Mouse (Mus musculus) right cerebral cortex, adult 2 months (tissue): ENCODE results near the gene Tpst1.

Experiments
- DNase-seq, 2 experiments: peaks; one replicate each; pipeline ENCODE4 v3.0.0; 2021 to 2022; ENCODE audit warnings: low spot score in 2 of 2

Gene Tpst1

DNA sequence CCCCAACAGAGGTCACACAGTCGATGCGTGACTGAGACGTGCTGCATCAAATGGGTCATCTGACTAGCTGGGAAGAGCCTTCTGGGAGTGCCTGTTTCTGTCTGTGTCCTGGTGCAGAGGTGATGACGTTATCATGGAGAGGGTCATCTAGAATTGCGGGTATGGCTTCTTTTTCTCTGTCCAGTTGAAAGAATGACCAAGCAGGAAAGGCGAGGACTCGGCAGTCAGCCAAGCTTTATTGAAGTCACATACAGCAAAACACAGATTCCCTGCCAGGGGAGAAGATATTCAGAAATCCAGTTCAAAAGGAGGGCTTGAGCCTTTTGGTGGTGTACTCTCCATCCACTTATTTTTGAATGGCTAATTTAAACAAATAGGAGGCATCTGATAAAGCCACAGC, 70.0 kb downstream of the Tpst1 start:
- DNase-seq = no peak

DNA sequence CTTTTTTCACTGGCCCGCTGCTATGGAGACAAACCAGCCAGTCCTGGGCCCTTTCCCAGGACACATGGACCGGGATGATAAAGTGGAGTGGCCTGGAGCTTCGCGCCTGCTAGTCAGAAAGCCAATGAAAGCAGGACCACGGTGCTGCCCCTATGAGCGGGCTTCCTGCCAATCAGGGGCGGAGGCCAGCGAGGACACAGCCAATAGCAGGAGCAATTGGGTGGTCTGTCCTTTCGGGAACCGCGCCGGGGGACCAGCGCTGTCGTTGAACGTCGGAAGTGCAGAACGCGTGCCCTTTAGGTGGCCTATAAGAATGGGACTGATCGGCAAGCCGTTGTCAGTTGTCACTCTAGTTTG, 70.8 kb downstream of the Tpst1 start:
- peak in 1 of 2 experiments; percentile 68 for DNase-seq

DNA sequence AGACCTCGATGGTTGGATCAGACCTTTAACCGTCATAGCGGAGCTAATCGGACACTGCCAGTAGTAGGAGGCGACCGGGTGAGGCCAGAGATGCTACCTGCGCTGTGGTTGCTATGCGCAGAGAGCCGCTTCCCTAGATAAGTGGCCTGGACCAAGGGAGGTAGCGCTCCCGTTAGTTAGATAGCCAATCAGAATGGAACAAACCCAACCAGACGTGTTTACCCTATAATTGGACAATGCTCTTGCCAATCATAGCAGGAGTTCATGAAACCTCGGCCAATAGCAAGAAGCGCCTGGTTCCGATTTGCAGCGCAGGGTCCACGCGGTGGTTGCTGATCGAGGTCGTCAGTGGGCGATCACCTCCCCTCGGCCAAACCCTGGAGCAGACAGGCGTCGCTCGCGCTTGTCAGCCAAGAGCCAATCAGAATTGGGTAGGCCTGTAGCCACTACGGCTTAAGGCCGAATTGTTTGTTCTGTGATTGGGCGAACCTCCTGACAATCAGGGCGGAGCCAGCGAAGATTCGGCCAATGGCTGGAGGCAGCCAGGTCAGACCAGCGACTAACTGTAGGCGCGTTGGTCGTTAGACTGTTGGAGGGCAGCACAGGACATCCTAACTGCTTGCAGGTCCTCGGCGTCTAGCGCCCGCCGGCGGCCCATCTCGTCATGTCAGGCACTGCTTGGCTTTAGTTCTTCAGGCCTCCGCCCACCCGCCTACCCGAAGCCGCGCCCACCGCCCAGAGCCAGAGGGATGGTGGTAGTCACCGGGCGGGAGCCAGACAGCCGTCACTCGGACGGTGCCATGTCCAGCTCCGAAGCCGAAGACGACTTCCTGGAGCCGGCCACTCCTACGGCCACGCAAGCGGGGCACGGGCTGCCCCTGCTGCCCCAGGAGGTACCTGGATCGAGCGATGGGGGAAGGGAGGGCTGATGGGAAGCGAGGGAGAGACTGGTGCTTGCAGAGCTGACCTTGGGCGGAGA, 71.5 kb downstream of the Tpst1 start, which contains the start of gene Kctd7:
TSS of gene Kctd7 (plus strand) at position 528 of the 979 bp plus-strand sequence.
- DNase-seq = peak; percentile 98

DNA sequence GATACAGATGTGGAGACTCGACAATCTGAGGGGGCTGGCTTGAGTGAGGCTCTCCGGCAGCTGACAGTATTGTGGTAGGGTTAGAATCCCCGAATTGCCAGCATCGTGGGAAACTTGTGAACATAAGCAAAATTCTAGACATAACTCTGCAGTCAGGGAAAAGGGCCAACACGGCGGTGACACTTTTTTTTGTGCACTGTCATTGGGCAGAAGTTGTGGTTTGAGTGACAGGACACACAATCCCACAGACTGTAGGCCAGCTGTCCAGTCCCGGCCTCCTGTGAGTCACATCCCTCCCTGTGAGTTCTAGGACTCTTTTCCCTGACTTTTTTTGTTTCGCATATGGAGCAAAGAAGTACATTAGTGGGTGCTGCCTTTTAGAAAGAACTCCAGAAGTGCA, 72.8 kb downstream of the Tpst1 start:
- DNase-seq = peak; percentile 29 to 56

DNA sequence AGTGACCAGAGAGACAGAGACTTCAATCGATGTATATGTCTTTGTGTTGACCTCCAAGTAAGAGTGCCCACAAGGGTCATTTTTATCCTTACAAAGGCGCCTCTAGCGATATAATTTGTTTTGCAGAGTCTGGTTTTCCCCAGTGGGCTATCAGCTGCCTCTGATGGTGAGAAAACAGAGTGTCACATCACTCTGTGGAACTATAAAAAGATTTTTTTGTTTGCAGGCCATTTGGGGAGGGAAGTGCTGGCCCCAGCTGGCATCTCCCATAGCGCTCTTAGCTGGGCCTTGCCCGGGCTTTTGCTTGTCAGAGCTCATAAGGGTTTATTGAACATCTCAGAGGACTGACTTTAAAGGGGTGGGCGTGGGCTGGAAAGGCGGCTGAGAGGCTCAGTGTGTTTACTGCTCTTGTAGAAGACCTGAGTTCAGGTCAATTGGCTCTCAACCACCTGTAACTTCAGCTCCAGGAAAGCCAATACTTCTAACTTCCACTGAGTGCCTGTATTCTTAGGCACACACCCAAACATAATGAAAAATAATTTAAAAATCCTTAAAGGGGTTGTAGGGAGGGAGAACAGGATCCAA, 76.7 kb downstream of the Tpst1 start:
- no peak for DNase-seq

DNA sequence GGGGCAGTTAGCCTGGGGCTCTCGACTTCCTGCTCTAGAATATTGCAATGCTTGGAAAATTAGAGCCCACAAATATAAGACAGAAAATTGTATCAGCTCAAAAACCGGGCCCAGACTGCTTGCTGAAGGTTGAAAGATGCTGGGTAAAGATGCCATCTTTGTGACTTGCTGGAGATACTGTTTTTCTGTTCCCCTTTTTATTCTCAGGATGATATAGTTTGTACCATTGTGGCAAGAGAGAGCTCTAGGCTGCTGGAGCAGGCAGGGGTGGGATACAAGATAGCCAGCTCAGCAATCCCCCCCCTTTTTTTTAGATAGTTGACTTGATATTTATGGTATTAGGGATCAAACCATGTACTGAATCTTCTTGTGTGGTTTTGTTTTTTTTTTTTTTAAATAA, 81.2 kb downstream of the Tpst1 start:
- no peak for DNase-seq

DNA sequence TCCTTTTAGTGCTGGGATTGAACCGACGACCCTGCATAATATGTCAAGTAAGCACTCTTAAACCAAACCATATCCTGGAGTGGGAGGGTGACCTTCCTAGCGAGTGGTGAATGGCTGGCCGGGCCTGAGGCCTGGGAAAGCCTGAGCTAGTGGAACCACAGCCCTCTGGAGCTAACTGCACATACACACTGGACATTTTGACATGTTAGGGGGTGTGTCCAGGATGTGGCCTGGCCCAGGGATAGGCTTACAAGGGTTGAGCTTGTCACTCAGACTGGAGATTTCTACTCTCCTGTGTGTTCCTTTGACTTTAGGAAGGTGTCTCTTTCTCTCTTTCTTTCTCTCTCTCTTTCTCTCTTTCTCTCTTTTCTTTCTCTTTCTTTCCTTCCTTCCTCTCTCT, 85.4 kb downstream of the Tpst1 start:
- no peak for DNase-seq

DNA sequence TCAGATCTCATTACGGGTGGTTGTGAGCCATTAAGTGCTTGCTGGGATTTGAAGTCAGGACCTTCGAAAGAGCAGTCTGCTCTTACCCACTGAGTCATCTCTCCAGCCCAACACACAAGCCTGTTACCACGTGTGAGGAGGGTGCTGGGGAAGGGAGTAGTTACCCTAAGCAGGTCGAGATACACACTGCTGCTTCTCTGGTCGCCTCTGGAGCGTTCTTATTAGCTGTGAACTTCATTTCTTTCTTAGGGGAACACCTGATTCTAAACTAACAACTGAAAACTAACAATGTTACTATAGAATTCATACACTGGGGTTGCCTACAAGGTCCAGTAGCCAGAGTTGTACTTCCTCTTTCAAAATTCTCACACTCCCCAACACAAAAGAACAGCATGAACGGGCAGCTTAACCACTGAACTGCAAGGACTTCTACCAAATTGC, 86.7 kb downstream of the Tpst1 start:
- DNase-seq = no peak

DNA sequence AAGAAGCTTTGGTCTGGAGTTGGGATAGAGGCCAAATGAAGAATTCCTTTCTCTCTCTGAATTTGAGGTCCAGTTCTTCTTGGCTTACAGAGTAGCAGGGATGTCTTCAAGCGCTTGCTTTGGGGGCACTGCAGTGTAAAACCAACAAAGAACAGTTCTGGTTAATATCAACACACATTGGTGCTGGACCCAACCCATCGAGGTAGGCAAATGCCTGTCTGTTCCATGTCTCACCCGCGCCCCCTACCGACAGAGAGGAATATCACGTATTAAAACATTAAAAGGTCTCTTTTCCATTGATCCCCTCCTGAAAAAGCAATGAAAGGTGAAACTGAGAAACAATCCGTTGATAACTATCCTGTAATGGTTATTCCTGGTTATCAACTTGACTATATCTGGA, 90.5 kb downstream of the Tpst1 start:
- peak; percentile 83 to 86 for DNase-seq

DNA sequence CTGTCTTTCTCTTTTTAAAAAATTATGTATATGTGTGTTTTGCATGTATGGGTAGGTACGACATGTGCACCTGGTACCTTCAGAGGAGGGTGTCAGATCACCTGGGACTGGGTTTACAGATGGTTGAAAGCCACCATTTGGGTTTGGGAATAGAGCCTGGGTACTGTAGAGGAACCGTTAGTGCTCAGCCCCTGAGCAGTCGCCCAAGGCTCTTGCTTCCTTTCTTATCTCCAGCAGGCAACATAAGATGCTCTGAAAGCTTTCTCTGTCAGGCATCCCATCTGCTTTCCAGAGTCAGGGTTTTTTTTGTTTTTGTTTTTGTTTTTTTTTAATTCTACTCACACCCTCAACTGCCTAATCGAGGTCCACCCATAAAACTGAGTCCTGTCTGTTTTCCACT, 92.1 kb downstream of the Tpst1 start:
- no peak for DNase-seq

DNA sequence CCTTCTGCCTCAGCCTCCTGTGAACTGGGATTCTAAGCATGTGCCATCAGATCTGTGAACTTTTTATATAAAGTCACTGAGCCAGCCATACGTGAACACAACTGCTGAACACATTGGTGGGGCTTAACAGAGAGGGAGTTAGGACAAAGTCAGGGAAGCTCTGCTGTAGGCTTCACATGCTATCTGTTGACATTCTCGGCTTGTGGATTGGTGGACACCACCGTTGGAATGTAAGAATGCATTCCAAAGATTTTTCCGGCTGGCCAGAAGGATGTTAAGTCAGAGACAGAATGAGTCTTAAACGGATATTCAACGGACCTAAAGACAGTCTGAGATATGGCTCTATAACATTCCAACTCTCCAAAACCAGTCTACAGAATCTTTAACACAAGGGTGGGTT, 96.0 kb downstream of the Tpst1 start:
- no peak for DNase-seq

DNA sequence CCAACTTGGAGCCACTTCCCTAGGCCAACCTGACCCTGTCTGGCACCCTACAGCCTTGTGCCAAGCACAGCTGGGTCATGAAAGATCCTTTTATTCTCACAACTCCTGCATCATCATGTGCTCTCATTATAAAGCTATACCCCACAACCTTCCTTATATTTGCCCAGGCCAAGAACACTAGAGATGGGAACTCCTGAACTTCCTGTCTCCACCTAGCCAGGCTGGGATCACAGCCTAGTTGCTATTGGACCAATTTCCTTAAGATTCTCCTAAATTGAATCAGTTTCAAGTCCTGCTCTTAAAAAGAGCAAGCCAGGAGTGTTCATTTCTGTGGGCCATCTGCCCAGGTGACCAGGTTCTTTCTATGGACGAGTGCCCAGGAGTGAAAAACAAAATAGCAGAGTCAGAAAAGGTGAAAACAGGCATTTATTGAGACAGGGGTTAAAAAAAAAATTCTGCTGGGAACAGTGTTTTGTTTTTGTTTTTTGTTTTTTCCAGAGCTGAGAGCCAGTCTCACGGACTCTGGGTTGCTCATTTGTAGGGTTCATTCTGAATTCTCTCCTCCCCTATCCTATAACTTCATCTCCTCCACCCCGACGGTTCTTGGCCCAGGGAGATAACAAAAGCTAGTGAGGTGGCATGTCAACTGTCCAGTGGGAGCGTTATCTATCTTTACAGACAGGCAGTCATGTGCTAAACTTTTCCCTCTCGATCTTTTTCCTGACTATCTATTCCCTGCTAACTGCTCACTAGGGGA, 97.7 kb downstream of the Tpst1 start:
- DNase-seq = no peak

DNA sequence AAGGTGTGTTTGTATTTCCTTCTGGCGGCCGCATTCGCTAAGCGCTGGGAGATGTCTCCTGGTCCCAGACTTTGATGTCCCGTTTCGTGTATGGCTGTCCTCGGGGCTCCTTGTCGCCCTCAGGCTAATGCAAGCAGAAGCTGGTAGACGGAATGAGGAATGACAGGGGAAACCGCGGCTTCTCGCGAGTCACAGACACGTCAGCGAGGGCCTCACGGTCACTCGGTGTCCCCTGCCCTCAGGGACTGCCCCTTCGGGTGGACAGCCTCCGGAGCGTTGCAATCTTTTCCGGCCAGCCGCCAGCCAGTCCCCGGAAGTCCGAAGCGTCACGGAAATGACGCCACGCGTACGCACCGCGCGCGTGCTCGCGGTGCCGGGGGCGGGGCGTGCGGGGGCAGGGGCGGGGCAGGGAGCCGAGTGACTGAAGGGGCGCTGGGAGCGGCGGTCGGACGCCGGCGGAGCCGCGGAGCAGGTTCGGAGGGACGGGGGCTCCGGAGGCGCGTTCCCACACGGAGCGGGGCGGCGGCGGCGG, 98.4 kb downstream of the Tpst1 start, which contains the start of gene Rabgef1:
TSS of gene Rabgef1 (plus strand) at position 376 of the 532 bp plus-strand sequence.
- peak; percentile 92 for DNase-seq

DNA sequence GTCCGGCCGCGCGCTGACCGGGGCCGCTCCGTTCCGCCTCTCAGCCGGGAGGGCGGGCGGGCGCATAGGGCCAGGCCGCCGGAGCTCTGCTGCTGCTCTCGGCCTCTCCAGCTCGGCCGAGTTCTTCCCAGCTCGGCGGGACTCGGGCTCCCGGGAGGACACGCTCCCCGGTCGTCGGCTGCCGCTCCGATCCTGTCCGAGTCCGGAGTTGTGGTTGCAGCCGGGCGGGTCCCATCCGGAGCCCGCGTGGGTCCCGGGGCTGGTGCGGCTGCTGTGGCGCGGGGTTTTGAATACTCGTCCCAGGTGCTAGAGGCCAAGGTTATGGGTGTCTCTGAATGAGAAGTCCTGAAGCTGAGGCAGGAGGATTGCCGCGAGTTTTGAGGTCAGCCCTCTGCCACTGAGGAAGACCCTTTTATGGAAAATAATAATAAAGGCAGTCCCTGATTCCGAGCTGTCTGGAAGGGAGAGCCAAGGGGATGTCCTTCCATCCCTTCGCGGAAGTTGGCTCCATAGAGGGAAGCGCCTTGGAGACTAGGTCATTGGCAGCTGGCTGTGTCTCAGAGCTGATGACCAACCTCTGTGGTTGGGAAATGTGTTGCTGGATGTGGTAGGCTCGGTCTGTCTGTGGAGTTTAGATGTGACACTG, 99.0 kb downstream of the Tpst1 start:
- DNase-seq = peak; percentile 25 to 33

DNA sequence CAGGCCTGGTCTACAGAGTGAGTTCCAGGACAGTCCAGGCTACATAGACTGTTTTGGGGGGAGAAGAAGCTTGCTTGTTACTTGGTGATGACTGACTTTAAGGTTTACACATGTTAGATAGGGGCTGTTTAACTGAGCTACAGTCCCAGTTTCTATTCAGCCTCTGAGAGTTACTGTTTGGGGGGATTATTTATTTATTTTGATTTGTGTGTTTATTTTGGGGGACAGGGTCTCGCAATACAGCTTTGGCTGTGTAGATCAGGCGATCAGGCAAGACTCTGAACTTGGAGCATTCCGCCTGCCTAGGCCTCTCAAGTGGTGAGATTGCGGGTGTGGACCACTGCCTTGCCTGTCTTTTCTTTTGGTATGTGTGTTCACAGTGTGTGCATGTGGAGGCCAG, 99.9 kb downstream of the Tpst1 start:
- DNase-seq = no peak

DNA sequence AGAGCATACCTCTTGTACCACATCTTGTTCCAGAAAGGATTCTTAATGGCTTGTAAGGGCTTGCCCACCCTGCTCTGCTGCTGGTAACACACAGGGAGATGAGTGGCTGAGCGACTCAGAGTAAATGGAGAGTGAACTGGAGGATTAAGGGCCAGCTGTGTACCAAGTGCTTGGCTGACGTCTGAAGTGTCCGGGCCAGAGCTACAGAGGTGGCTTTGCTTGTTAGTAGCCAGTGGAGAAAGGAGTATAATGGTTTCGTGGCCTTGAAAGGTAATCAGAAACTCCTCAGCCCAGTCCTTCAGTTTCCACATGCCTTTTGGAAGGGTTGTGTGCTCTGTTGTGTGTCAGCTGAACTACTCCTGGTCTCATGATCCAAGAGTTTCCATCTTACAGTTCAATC, 104.7 kb downstream of the Tpst1 start:
- no peak for DNase-seq

DNA sequence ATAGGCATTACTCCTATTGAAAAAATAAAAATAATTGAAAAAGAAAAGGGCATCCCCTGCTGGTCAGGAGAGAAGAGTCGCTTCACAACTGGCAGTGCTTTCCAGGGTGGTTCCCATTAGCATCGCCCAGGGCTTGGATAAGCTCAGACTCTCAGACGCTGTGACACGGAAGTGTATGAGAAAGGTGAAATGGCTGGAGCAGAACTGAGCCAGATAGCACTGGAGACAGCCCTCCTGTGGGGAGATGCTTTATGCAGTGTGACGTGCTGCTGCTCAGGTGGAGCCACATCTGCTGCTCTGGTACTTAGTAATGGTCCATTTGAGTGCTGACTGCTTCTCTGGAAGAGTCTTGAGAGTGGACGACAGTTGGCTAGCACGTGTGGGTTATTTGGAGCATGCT, 107.2 kb downstream of the Tpst1 start:
- no peak for DNase-seq

DNA sequence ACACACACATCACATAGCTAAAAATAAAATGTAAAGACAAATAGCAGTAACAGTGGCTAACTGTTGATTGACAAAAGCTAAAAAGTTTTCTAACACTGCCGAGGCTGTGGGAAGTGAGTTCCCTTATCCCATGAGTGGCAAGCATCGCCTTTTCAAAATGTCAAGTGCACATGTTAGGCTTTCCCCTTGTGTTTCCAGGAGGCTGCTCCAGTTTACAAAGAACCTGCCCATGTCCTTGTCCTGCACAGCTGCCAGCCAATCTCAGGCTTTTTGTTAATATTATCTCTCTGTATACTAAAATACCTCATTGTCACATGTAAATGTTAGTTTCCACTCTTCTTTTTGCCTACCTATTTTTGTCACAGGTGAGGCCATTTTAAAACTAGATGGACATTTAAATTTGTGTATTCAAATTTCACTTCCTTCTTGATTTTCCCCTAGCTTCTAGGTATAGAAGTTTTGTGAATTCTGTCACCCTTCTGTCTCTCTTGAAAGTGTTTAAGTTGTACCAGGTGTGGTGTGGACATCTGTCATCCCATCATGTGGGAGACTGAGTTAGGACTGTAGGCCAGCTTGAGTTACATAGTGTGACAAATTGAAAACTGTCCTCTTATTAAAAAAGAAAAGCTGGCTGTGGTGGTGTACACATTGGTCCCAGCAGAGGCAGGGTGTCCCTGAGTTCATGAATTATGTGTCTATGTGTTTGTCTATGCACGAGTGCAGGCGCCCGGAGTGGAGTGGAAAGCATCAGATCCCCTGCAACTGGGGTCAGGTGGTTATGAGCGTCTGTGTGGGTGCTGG, 108.8 kb downstream of the Tpst1 start:
- DNase-seq = no peak

DNA sequence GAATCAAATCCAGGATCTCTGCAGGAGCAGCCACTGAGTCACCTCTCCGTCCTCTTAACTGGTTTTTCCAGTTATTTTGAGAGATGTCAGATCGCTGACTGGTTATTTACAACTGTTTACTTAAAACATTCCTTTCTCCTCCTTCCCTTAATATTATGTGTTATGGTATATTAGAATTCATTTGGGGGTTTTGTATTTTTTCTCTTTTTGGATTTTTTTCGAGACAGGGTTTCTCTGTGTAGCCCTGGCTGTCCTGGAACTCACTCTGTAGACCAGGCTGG, 109.4 kb downstream of the Tpst1 start:
- no peak for DNase-seq

DNA sequence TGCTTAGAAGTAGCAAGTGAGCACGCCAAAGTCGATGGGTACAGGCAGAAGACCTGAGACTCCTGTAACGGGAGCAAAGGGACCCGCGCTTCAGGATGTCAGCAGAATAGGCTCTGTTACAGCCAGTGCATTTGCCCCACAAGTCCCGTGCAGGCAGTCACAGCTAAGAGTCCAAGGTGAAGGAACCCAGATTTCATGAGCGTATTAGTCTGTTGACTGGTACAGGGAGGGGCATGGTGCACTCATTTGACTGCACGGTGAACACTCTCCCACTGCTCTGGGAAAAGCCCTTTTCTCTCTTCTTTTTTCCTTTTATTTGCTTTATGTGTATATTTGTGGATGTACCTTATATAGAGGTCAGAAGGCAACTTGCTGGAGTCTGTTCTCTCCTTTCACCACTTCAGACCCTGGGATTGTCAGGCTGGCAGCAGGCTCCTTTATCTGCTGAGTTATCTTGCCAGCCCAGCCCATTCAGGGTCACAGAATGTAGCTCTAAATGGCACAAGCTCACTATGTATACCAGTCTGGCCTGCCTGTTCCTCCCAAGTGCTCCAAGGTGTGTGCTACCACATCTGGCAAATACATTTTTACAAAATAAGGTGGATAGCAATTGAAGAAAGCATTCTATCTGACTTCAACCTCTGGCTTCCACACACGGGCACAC, 111.2 kb downstream of the Tpst1 start:
- DNase-seq = no peak
